Mouse (Mus musculus): ENCODE measurements at regions not wholly inside any gene's neighbourhood (a gene's known extent, or its start where the extent isn't known, plus 50 kb on each side); places are given as distances from the start of the nearest gene placed in this dataset.
A peak's percentile ranks its signal among the peaks of the same experiment; 100 is the strongest.

- 16% methylated on average over 18 of the region's 18 CpGs for WGBS
- peak; percentile 84 for ATAC-seq (ENCODE audit: insufficient number of reproducible peaks, insufficient read depth, low FRiP score, low TSS enrichment, low read depth)
- Histone ChIP-seq H3K36me3 (no peaks in the 10 kb centered on the region), H3K4me2 (peak overlapping the region; percentile 50), H3K27ac (no peak overlapping the region), H3K27me3 (0 out of 2 replicates have a peak, but pooled peaks cover 7% of the 10 kb centered on the region), H3K9ac (replicated peaks) (0 out of 2 replicates have a peak overlapping the region, but pooled peaks have one; percentile 23), H3K4me3 (replicated peaks) (no peak overlapping the region), H3K9me3 (no peaks in the 10 kb centered on the region), H3K4me1 (replicated peaks) (peaks cover 6% of the 10 kb centered on the region; the same call in 1 of the 2 replicates)
Observed at GRCm38 (mm10) chr1:51596935-51597820, 119.0 kb upstream of the Nabp1 start.

DNA sequence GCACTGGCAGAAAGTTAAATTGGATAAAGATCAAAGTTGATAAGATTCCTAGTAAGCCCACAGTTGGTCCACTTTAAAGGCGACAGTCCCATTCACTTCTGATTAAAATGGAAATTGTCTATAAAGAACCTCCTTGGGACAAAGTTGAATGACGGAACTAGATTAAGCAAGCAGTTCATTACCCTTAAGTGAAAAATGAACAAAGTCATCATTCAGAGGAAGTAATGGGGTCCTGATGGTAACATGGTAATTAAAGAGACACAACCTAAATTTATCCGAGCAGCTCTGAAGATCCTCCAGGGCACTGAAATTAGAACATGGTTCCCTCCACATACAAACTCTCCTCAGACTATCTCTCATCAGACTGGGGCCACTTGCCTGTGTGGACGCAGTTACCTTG lies 116.4 kb upstream of the Nabp1 start:
- Histone ChIP-seq H3K27me3 (0 out of 2 replicates have a peak, but pooled peaks cover 7% of the 10 kb centered on the region), H3K27ac (no peak overlapping the region), H3K4me2 (no peak overlapping the region), H3K9me3 (no peaks in the 10 kb centered on the region), H3K9ac (replicated peaks) (no peak overlapping the region), H3K4me1 (replicated peaks) (peaks cover 14% of the 10 kb centered on the region; the same call in 1 of the 2 replicates), H3K4me3 (replicated peaks) (no peak overlapping the region), H3K36me3 (no peaks in the 10 kb centered on the region)
- ATAC-seq (ENCODE audit: insufficient number of reproducible peaks, insufficient read depth, low FRiP score, low TSS enrichment, low read depth): no peak
- 84% methylated on average over 4 of the region's 4 CpGs for WGBS

DNA sequence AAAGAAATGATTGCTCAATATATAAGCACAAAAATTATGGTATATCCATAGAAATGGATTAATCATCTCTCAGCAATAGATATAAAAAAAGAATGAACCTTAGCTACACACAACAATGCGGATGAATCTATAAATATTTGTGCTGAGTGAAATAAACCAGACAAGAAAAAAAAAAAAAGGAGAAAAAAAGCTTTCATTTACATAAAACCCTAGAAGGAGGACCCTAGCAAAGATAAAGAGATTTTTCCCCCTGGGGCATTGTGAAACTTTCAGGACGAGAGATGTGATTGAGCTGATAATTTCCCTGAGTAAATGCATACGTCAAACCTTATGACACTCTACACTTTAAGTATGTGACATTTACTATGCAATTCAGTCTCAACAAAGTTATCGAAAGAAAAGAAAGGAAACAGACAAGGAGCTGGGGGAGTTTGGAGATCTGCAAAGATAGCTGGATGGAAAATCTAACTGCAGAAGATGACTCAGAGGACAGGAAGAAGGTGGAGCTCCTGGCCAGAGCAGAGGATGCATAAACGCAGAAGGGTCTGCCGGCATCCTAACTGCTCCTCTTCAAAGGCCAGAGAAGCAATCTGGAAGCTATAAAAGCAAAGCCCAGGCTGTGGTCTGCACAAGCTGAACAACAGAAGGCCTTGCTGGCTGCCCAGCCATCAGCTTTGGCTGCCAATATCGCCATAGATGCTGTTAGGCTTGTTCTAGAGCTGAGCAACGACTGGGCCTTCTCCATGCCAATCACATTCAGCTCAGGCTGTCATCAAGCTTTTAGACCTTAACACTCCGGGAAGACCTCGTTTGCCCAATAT lies 115.6 kb upstream of the Nabp1 start:
- no peak for ATAC-seq (ENCODE audit: insufficient number of reproducible peaks, insufficient read depth, low FRiP score, low TSS enrichment, low read depth)
- 25% methylated on average over 10 of the region's 10 CpGs for WGBS
- H3K9ac ChIP-seq (replicated peaks): no peak overlapping the region
- peaks cover 14% of the 10 kb centered on the region; the same call in 1 of the 2 replicates for H3K4me1 ChIP-seq (replicated peaks)
- H3K4me3 ChIP-seq (replicated peaks): no peak overlapping the region
- no peaks in the 10 kb centered on the region for H3K36me3 ChIP-seq
- no peak overlapping the region for H3K4me2 ChIP-seq
- H3K27me3 ChIP-seq: 0 out of 2 replicates have a peak, but pooled peaks cover 7% of the 10 kb centered on the region
- H3K9me3 ChIP-seq: no peaks in the 10 kb centered on the region
- no peak overlapping the region for H3K27ac ChIP-seq

GRCm38 (mm10) chr1:51591886-51592285 lies 113.7 kb upstream of the Nabp1 start:
- H3K9me3 ChIP-seq: no peaks in the 10 kb centered on the region
- no peaks in the 10 kb centered on the region for H3K36me3 ChIP-seq
- ATAC-seq (ENCODE audit: insufficient number of reproducible peaks, insufficient read depth, low FRiP score, low TSS enrichment, low read depth): no peak
- no peak overlapping the region for H3K4me2 ChIP-seq
- H3K9ac ChIP-seq (replicated peaks): no peak overlapping the region
- no peak overlapping the region for H3K27ac ChIP-seq
- H3K4me3 ChIP-seq (replicated peaks): no peak overlapping the region
- H3K4me1 ChIP-seq (replicated peaks): peaks cover 14% of the 10 kb centered on the region; the same call in 1 of the 2 replicates
- no peaks in the 10 kb centered on the region for H3K27me3 ChIP-seq
- WGBS: 19% methylated on average over 4 of the region's 4 CpGs

- WGBS: 70% methylated on average over 9 of the region's 9 CpGs
Observed at GRCm38 (mm10) chr1:51590606-51591400, 112.6 kb upstream of the Nabp1 start.

GRCm38 (mm10) chr1:51584925-51585424 lies 106.8 kb upstream of the Nabp1 start:
- ATAC-seq (ENCODE audit: insufficient number of reproducible peaks, insufficient read depth, low FRiP score, low TSS enrichment, low read depth): 0 out of 2 replicates have a peak, but pooled peaks have one; percentile 26
- Histone ChIP-seq H3K4me3 (replicated peaks) (no peak overlapping the region), H3K9ac (replicated peaks) (no peak overlapping the region), H3K9me3 (no peaks in the 10 kb centered on the region), H3K4me2 (no peak overlapping the region), H3K36me3 (no peaks in the 10 kb centered on the region), H3K27me3 (no peaks in the 10 kb centered on the region), H3K4me1 (replicated peaks) (peaks cover 13% of the 10 kb centered on the region), H3K27ac (peak overlapping the region; percentile 45; the same call in 1 of the 2 replicates)
- 19% methylated on average over 3 of the region's 3 CpGs for WGBS

More at GRCm38 (mm10) chr1:51590606-51591400, 112.6 kb upstream of the Nabp1 start:
- H3K4me1 ChIP-seq (replicated peaks): peaks cover 14% of the 10 kb centered on the region; the same call in 1 of the 2 replicates
- H3K9ac ChIP-seq (replicated peaks): no peak overlapping the region
- no peak for ATAC-seq (ENCODE audit: insufficient number of reproducible peaks, insufficient read depth, low FRiP score, low TSS enrichment, low read depth)
- no peaks in the 10 kb centered on the region for H3K36me3 ChIP-seq
- H3K27me3 ChIP-seq: no peaks in the 10 kb centered on the region
- no peaks in the 10 kb centered on the region for H3K9me3 ChIP-seq
- no peak overlapping the region for H3K4me2 ChIP-seq
- no peak overlapping the region for H3K27ac ChIP-seq
- no peak overlapping the region for H3K4me3 ChIP-seq (replicated peaks)

DNA sequence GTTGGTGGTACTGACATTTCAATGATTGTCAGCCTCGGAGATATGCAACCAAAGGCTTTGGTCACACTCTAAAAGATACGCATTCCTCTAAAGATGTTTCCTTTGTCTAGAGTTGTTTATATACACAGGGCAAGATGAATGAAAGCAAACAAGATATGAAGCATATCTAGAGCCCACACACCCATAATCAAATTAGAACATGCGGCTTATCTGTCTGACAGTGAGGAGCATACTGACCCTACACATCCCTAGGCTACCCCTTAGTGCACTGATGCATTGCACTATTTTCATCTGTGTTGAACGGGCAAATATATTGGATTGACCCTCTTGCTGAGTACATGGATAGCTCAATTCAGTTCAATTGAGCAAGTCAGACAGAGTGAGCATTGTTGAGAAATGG lies 105.6 kb upstream of the Nabp1 start:
- Histone ChIP-seq H3K27ac (no peak overlapping the region), H3K4me2 (no peak overlapping the region), H3K36me3 (no peaks in the 10 kb centered on the region), H3K9ac (replicated peaks) (no peak overlapping the region), H3K4me1 (replicated peaks) (peaks cover 17% of the 10 kb centered on the region), H3K9me3 (no peaks in the 10 kb centered on the region), H3K4me3 (replicated peaks) (no peak overlapping the region), H3K27me3 (no peaks in the 10 kb centered on the region)
- WGBS: 93% methylated on average over 4 of the region's 4 CpGs
- no peak for ATAC-seq (ENCODE audit: insufficient number of reproducible peaks, insufficient read depth, low FRiP score, low TSS enrichment, low read depth)

DNA sequence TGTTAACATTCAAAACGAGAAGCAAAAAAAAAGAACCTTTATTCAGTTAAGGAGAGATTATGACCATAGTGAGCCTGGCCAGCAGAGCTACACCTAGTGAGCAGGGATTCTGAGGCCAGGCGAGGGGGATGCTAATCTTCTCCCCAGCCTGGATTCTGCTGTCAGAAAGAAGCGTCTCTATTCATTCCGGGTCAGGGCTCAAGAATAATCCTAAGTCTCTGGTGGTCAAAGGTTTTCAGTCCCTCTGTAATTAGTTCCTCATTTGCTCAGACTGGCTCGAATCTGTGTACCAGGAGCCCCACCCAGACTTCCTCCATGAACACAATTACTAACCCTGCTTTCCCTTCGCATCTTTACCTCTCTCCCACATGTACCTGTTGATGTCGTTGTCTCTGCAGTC lies 101.8 kb upstream of the Nabp1 start:
- H3K27me3 ChIP-seq: no peaks in the 10 kb centered on the region
- H3K9me3 ChIP-seq: no peaks in the 10 kb centered on the region
- H3K4me1 ChIP-seq (replicated peaks): peaks cover 15% of the 10 kb centered on the region
- H3K4me2 ChIP-seq: no peak overlapping the region
- 23% methylated on average over 7 of the region's 7 CpGs for WGBS
- H3K9ac ChIP-seq (replicated peaks): no peak overlapping the region
- H3K27ac ChIP-seq: no peak overlapping the region
- no peak for ATAC-seq (ENCODE audit: insufficient number of reproducible peaks, insufficient read depth, low FRiP score, low TSS enrichment, low read depth)
- H3K4me3 ChIP-seq (replicated peaks): no peak overlapping the region
- no peaks in the 10 kb centered on the region for H3K36me3 ChIP-seq

DNA sequence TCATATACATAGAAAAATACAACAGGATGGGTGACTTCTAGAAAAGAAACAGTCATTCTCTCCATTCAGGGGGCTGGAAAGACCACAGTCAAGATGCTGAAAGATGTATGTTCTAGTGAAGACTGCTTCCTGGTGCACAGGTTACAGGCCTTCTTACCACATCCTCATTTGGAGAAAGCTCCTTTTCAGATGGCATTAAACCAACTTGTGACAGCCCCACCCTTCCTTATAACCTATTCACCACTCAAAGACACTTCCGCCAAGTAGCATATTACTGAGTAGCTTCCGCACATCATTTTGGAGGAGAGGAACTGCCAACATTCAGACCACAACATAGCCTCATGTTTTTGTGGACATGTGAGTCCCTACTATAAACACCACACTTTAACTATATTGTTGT lies 99.5 kb upstream of the Nabp1 start:
- H3K4me3 ChIP-seq (replicated peaks): no peak overlapping the region
- H3K27ac ChIP-seq: no peak overlapping the region
- H3K36me3 ChIP-seq: no peaks in the 10 kb centered on the region
- no peak for ATAC-seq (ENCODE audit: insufficient number of reproducible peaks, insufficient read depth, low FRiP score, low TSS enrichment, low read depth)
- H3K4me1 ChIP-seq (replicated peaks): peaks cover 8% of the 10 kb centered on the region
- WGBS: 97% methylated on average over 2 of the region's 2 CpGs
- no peaks in the 10 kb centered on the region for H3K9me3 ChIP-seq
- H3K27me3 ChIP-seq: no peaks in the 10 kb centered on the region
- H3K9ac ChIP-seq (replicated peaks): no peak overlapping the region
- no peak overlapping the region for H3K4me2 ChIP-seq

GRCm38 (mm10) chr1:51572314-51573078 lies 94.3 kb upstream of the Nabp1 start:
- Histone ChIP-seq H3K36me3 (no peaks in the 10 kb centered on the region), H3K9ac (replicated peaks) (no peak overlapping the region), H3K27me3 (no peaks in the 10 kb centered on the region), H3K4me1 (replicated peaks) (no peaks in the 10 kb centered on the region), H3K9me3 (0 out of 2 replicates have a peak, but pooled peaks cover 6% of the 10 kb centered on the region), H3K27ac (no peak overlapping the region), H3K4me3 (replicated peaks) (no peak overlapping the region), H3K4me2 (no peak overlapping the region)
- ATAC-seq (ENCODE audit: insufficient number of reproducible peaks, insufficient read depth, low FRiP score, low TSS enrichment, low read depth): no peak
- 70% methylated on average over 8 of the region's 8 CpGs for WGBS
